Mouse (Mus musculus) adrenal gland, postnatal 4 days (tissue): Measurements from ENCODE around the gene Arpc5l. TPM values are rescaled to one million over a fixed set of nuclear protein-coding genes. Genes with fewer than 3 reads are reported as not detected.
"Not testable (repeated sequence)": the region's sequence is repeated elsewhere in the genome, so short reads cannot be mapped to it uniquely, and the experiment has no call there.

Source experiments
- DNase-seq, 2 experiments: peaks; one replicate each; pipeline ENCODE4 v3.0.0; 2021 to 2022; ENCODE audit warnings: low spot score in 2 of 2, mixed read lengths in 2 of 2
- total RNA-seq, 2 experiments: library from RNA; stranded (reverse); gene quantifications; 2 replicates each; pipeline ENCODE4 v1.2.3; 2021

Arpc5l gene
- total RNA-seq, 2 experiments from 2014 or later: 67.1 to 68.3 TPM

- DNase-seq: no peak
Observed at GRCm38 (mm10) chr2:38999381-38999780, 5.8 kb upstream of the Arpc5l start.

DNA sequence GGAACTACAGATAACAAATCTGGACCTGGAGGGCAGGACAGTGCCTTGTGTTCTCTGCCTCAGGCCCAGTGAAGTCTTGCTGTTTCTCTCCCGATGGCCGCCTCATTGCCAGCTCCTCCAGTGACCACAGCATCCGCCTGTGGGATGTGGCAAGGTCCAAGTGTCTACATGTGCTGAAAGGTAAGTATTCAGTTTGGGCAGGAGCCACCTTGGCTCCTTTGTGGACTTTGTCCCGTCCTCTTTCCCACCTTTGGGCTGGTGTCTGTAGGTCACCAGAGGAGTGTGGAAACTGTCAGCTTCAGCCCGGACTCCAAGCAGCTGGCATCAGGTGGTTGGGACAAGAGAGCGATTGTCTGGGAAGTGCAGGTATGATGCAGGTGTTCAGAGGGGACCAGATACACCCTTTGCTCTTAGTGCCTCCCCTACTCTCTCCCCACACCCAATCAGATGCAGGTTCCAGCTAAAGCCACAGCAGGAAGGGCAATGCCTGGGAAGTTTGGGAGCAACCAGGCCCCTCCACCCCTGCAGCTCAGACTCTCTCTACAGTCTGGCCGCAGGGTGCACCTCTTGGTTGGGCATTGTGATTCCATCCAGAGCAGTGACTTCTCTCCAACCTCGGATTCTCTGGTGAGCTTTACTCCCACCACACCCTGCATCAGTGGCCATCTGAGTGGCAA, 5.1 kb upstream of the Arpc5l start:
- DNase-seq: no peak

- no peak for DNase-seq
Observed at GRCm38 (mm10) chr2:39000587-39000919, 4.6 kb upstream of the Arpc5l start.

DNA sequence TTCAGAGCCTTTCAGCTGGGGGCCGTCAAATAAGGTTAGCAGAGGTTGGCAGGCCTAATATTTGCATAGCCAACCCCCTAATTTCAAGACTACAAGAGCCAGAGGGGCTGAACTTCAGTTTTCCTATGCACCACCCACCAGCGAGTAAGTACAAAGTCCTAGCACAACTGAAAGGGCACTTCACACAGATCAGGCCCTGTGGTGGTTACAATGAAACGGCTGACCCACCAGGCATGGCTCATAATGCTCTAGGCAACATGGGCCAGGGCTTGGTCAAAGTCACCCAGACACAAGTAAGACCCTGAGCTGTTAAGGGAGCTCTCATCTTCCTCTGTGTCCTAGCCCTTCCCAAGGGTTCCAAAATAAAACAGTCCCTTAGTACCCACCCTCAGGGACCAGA, 3.3 kb upstream of the Arpc5l start:
- DNase-seq: no peak

DNA sequence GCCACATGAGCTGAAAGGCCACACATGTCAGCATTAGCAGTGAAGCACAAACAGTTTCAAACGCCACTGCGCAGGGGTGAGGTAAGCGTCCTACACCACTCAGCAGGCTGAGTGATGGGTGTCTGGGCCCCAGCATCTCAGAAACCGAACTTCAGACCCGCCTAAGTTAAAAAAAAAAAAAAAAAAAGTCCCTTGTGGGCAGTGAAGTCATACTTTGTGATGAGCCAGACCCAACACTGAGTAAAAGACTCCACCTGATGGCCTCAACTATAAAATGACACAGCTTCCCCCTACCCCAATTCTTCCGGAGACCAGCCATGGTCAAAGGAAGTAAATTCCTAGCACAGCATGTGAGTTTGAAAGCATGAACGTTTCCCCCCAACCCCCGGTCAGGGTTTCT, 2.0 kb upstream of the Arpc5l start:
- DNase-seq: no peak

DNA sequence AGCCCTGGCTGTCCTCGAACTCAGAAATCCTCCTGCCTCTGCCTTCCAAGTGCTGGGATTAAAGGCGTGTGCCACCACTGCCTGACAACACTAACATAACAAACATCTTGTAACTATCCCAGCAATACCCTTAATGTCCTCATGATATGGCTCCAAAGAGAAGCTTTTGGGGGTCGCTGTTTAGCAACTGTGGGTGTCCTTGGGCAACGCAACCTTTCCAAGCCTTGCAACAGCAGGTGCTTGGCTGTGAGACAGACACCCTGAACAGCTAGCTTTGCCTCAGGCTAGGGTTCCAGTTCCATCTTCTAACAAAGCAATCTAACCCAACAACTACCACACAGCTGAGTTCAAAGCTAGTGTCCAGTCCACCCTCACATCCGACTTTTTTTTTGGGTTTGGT, 1.6 kb upstream of the Arpc5l start:
- no peak for DNase-seq

- no peak for DNase-seq
Observed at GRCm38 (mm10) chr2:39004372-39004771, 776 bp upstream of the Arpc5l start.

DNA sequence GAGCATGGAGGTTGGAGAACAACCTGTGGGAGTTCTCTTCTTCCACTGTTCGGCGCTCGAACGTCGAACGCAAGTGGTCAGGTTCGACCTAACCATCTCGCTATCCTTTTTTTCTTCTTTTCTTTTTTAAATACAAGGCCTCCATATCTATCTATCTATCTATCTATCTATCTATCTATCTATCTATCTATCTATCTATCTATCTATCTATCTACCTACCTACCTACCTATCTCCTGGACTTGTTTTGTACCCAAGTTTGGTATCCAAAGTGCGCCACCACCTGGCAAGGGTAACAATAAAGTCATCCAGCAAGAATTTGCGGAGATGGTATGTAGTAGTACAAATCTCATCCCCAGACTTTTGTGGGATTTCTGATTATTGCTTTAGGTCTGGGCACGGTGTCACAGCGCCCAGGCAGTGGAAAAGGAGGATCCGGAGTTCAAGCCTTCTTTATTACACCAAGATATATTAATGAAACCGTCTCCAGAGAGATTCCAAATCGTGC, 479 bp downstream of the Arpc5l start, which contains the start of gene Rpl35:
TSS of gene Rpl35 (minus strand) at position 51 of the 506 bp plus-strand sequence.
- DNase-seq: no peak

- DNase-seq: no peak
Observed at GRCm38 (mm10) chr2:39006149-39006730, 1.1 kb downstream of the Arpc5l start.

GRCm38 (mm10) chr2:39007865-39008264, 2.7 kb downstream of the Arpc5l start:
- DNase-seq: peak; percentile 88 to 89

- DNase-seq: no peak
Observed at GRCm38 (mm10) chr2:39008350-39008851, 3.3 kb downstream of the Arpc5l start.

DNA sequence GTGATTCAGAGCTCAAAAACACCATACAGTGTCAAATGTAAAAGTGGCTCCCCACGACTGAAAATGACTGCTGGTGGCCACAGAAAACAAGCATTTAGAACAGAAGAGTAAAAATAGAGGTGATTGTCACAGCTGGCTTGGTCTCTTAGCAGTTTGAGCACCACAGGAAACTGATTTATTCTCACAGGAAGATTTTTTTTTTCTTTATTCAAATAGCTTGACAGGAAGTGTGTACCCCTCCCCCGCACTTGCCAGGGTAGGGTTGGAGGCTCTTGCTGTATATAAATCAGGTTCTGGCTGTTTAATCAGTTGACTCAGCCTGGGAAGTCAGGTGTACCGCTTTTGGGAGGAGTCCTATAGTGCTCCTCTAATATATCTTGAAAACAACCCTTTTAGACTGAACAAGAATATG, 3.8 kb downstream of the Arpc5l start:
- DNase-seq: no peak

DNA sequence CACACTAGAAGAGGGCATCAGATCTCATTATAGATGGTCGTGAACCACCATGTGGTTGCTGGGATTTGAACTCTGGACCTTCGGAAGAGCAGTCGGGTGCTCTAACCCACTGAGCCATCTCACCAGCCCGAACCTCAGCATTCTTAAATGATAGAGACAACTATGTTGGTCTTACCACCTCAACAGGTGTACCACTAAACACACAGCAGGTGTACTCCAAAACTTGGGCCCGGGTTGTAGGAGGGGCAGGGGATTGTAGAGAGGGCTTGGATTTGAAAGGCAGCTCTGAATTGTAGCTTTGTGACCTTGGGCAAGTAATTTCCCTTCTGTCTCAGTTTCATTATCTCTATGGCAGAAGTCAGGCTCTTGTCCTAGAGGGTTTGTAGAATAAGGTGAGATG, 5.0 kb downstream of the Arpc5l start:
- DNase-seq: not testable (repeated sequence)

DNA sequence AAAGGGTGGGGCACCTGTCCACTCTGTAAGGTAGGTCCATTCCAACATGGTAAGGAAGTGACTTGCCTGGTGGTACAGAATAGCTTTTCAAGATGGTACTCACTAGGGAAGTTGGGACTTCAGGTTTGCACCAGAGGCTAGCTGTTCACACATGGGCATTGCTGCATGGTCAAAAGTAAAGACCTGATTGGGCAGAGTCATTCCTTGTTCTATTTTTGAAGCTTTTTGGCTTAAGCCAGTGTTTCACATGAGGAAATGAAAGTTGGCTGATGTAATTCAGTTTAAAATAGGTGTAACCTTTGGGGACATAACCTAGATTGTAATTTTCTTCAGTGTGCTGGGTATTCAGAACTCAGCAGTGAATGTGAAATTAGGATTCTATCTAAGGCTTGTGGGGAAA, 6.1 kb downstream of the Arpc5l start:
- no peak for DNase-seq

DNA sequence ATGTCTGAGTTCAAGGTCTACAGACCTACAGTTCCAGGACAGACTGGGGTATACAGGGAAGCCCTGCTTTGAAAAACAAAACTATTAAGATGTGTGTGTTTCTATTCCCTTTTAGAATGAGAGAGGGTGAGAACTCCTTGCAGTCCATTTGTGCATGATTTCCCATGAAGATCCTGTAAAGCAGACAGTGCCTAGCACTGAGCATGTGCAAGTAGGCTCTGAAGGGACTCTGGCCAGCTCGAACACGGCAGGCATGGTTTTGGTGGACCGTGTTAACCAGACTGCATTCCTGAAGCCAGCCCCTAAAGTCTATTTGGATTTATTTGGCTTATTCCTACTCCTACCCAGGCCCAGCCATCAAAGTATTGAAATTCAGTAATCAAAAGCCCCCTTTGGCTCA, 6.8 kb downstream of the Arpc5l start:
- no peak for DNase-seq

DNA sequence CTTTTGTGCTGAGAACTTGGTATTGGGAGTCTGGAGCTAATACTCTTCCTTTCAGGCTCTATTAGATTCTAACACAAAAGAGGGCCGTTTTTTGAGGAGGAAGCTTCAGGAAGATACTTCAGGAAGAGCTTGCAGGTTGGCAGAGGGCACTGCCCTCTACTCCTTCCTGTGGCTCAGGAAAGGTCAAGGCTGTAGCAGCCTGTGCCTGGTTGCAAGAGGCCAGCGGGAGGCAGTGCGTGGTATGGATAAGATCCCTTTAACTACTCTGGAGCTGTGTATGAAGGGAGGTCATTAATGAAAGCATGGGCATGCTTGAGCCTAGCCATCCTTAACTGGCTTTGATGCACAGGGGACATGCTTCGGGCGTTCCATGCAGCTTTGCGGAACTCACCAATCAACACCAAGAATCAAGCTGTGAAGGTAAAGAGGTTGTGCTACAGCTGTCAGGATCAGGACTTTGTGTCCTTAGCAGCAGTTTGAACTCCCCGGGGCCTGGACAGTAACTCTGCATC, 7.7 kb downstream of the Arpc5l start:
- no peak for DNase-seq

DNA sequence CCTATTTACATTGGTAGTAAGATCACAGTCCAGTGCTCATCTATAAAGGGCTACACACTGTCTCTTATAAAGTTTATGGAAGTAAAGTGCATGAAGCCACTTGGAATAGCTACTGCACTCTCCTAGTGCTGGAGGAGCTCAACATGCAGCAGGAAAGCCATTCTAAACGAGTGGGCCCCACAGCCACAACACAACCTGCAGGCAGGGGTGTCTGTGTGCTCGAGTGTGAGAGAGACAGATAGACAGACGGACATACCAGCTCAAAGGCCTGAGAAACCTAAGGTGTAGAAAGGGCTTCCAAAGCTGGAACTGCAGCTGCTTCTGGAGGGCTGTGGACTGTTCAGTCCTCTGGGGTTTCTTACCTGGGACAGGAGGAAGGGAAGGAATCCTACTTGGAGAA, 11.4 kb downstream of the Arpc5l start:
- no peak for DNase-seq

GRCm38 (mm10) chr2:39020004-39020403, 14.9 kb downstream of the Arpc5l start:
- no peak for DNase-seq

GRCm38 (mm10) chr2:39031611-39032010, 26.5 kb downstream of the Arpc5l start:
- no peak for DNase-seq

- no peak for DNase-seq
Observed at GRCm38 (mm10) chr2:39040215-39040614, 35.1 kb downstream of the Arpc5l start.

- no peak for DNase-seq
Observed at GRCm38 (mm10) chr2:39048515-39048914, 43.4 kb downstream of the Arpc5l start.

DNA sequence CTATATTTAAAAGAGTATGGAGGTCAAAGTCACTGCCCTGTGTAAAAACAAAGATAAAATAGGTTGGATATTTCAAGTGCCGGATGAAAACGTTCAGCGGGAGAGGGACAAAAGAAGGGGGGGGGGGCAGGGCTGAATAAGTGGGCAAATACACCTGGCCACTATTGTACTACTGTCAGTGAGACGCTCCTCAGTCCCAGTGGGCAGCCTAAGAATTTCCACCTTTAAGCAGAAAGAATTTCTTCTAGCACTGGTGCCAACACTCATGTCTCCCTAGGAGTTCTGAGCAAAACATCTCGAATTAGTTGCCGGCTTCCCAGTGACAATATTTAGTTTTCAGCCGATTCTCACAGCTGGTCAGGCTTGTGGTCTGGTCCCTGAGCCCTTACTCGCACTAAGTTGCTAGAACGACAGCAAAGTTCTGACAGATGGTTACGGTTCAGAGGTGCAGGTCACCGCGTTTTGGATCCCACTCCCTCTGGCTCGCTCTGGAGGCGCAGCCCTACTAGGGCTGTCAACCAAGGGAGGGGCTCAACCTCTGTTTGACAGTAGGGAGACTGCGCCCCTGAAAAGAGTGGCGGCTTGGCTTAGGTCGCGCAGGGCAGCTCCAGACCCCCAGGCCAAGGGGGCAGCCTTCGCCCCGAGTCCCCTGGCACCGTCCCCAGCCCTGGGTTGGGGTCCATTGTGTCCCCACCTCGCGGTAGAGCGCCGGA, 59.7 kb downstream of the Arpc5l start:
- DNase-seq: no peak
